Mouse (Mus musculus) embryo, embryonic 9.5 days (tissue): ENCODE data around the gene Castor2.

Source experiments
- DNase-seq: peaks from one replicate; pipeline ENCODE4 v3.0.0-alpha.2; 2017; ENCODE audit errors: extremely low spot score

Gene Castor2

GRCm38 (mm10) chr5:134101883-134102282, 2.4 kb downstream of the Castor2 start:
- DNase-seq = peak; percentile 25

- DNase-seq = no peak
Measured at GRCm38 (mm10) chr5:134102720-134103119, 3.2 kb downstream of the Castor2 start.

GRCm38 (mm10) chr5:134105829-134106228, 6.3 kb downstream of the Castor2 start:
- no peak for DNase-seq

GRCm38 (mm10) chr5:134114981-134115380, 15.5 kb downstream of the Castor2 start:
- no peak for DNase-seq

GRCm38 (mm10) chr5:134115639-134116259, 16.2 kb downstream of the Castor2 start:
- DNase-seq = no peak

GRCm38 (mm10) chr5:134118798-134119407, 19.4 kb downstream of the Castor2 start:
- no peak for DNase-seq

GRCm38 (mm10) chr5:134119481-134120120, 20.1 kb downstream of the Castor2 start:
- DNase-seq = no peak

- no peak for DNase-seq
Measured at GRCm38 (mm10) chr5:134120135-134120534, 20.6 kb downstream of the Castor2 start.

- no peak for DNase-seq
Measured at GRCm38 (mm10) chr5:134121138-134121892, 21.8 kb downstream of the Castor2 start.

- DNase-seq = no peak
Measured at GRCm38 (mm10) chr5:134121893-134122259, 22.4 kb downstream of the Castor2 start.

- DNase-seq = no peak
Measured at GRCm38 (mm10) chr5:134123846-134124245, 24.3 kb downstream of the Castor2 start.

- DNase-seq = no peak
Measured at GRCm38 (mm10) chr5:134126232-134126631, 26.7 kb downstream of the Castor2 start.

GRCm38 (mm10) chr5:134131586-134131985, 32.1 kb downstream of the Castor2 start:
- DNase-seq = peak; percentile 22

- no peak for DNase-seq
Measured at GRCm38 (mm10) chr5:134136022-134136421, 36.5 kb downstream of the Castor2 start.

GRCm38 (mm10) chr5:134137933-134138332, 38.4 kb downstream of the Castor2 start:
- no peak for DNase-seq

- DNase-seq = no peak
Measured at GRCm38 (mm10) chr5:134139429-134139828, 39.9 kb downstream of the Castor2 start.

- DNase-seq = no peak
Measured at GRCm38 (mm10) chr5:134141236-134141635, 41.7 kb downstream of the Castor2 start.

- DNase-seq = no peak
Measured at GRCm38 (mm10) chr5:134142381-134142780, 42.9 kb downstream of the Castor2 start.

GRCm38 (mm10) chr5:134144986-134145385, 45.5 kb downstream of the Castor2 start:
- no peak for DNase-seq

GRCm38 (mm10) chr5:134147194-134147753, 47.8 kb downstream of the Castor2 start:
- no peak for DNase-seq

GRCm38 (mm10) chr5:134148153-134148552, 48.6 kb downstream of the Castor2 start:
- DNase-seq = no peak

GRCm38 (mm10) chr5:134151895-134152294, 52.4 kb downstream of the Castor2 start:
- no peak for DNase-seq
